Mouse (Mus musculus): ENCODE measurements around the gene Lonp1.

- no peak for TF ChIP-seq GATA1 (IDR thresholded peaks at IDR 0.05; ENCODE audit: borderline replicate concordance, low read length)
- no peak for TF ChIP-seq FLI1 (IDR thresholded peaks at IDR 0.05; ENCODE audit: low read length)
Observed at GRCm38 (mm10) chr17:56668384-56669144, 41.9 kb upstream of the Lonp1 start.
